Mouse (Mus musculus) v-Abl transformed pro-B cells (cell line): ENCODE results near the gene Gm2916.
"Not testable (repeated sequence)": the region's sequence is repeated elsewhere in the genome, so short reads cannot be mapped to it uniquely, and the experiment has no call there.

ENCODE experiments used
- in situ Hi-C, 2 experiments: fragments of 400-800 bp; cut with MboI; formaldehyde crosslinking; loops; one replicate each; pipeline ENCODE4 v1.15.1; 2025; ENCODE audit not compliant: unreplicated experiment in 2 of 2

Gene Gm2916

GRCm38 (mm10) chr14:3883872-3884271 lies at the start of gene Gm2916:
TSS of gene Gm2916 (plus strand) at chr14:3884172.
- in situ Hi-C loops: not testable (repeated sequence)

GRCm38 (mm10) chr14:3845945-3846344 lies 38.0 kb upstream of the Gm2916 start, which contains the start of gene Gm3033:
TSS of gene Gm3033 (plus strand) at chr14:3846245.
- in situ Hi-C loops: not testable (repeated sequence)

DNA sequence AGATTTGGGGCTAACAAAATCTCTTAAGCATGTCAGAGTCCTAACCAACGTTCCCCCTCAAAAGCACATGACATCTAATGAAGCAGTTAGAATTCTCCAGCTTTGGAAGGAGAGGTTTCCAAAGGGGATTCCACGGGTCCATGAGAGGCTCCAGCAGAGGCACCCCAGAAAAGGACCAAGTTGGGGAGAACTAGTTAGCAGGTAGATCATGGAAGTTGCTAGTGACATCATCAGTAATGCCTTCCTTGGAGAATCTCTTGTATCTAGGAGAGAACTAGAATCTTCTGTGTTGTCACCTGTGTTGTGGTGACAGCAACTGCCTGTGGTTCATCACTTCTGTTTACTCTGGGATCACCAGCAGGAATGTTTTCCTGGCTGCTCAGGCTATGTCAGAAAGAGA lies 47.5 kb downstream of the Gm2916 start, which contains the start of gene Gm3029:
TSS of gene Gm3029 (plus strand) at position 301 of the 400 bp plus-strand sequence.
- in situ Hi-C loops: not testable (repeated sequence)

GRCm38 (mm10) chr14:3963247-3963646 lies 79.3 kb downstream of the Gm2916 start, which contains the start of gene Gm3095:
TSS of gene Gm3095 (plus strand) at chr14:3963547.
- in situ Hi-C loops: not testable (repeated sequence)
